Mouse (Mus musculus): ENCODE results near the gene Guca1b. TPM values are rescaled to one million over a fixed set of nuclear protein-coding genes. Genes with fewer than 3 reads are reported as not detected.

The Guca1b gene
- total RNA-seq, 2 experiments from 2014 or later, result 0.26 to 0.46 TPM

Other genes with a start within 250 kb of the Guca1b start
- gene Mrps10, start 16.5 kb upstream of the Guca1b start, total RNA-seq (2021), result 10 to 100 TPM; 25.1 to 26.2 TPM
- under 1 TPM in 1 of 2 experiments, not detected in 1; 0.44 TPM for gene Guca1a, start 15.2 kb downstream of the Guca1b start, total RNA-seq (2021)
- 1 to 10 TPM; 1.8 to 2.1 TPM for gene AI661453, start 51.2 kb downstream of the Guca1b start, total RNA-seq (2021)
- gene 1700001C19Rik, start 52.0 kb downstream of the Guca1b start, total RNA-seq (2021), result not detected
- 10 to 100 TPM; 14.9 to 15.6 TPM for gene Taf8, start 116.9 kb downstream of the Guca1b start, total RNA-seq (2021)
- gene Ccnd3, start 119.7 kb downstream of the Guca1b start, total RNA-seq (2021), result 100 to 1,000 TPM in 1 of 2 experiments, 10 to 100 TPM in 1; 93.8 to 126 TPM
- gene Bysl, start 226.1 kb downstream of the Guca1b start, total RNA-seq (2021), result 10 to 100 TPM; 14.0 to 15.8 TPM
- 10 to 100 TPM; 18.7 to 20.8 TPM for gene Med20, start 226.2 kb downstream of the Guca1b start, total RNA-seq (2021)
- 1 to 10 TPM; 1.9 to 2.5 TPM for gene Gm20517, start 226.2 kb downstream of the Guca1b start, total RNA-seq (2021)
- 1 to 10 TPM; 4.4 to 4.5 TPM for gene Usp49, start 245.3 kb downstream of the Guca1b start, total RNA-seq (2021)